Mouse (Mus musculus) heart, embryonic 12.5 days (tissue): ENCODE measurements around the gene Nfkb2. TPM values are rescaled to one million over a fixed set of nuclear protein-coding genes. Genes with fewer than 3 reads are reported as not detected.

Source experiments
- ATAC-seq: fragments of 200-750 bp; cut with Nextera tagmentation; 2 replicates; pipeline ENCODE4 v1.8.0; 2017; ENCODE audit warnings: moderate TSS enrichment, moderate library complexity; ENCODE audit not compliant: insufficient number of reproducible peaks, low FRiP score
- H3K27ac ChIP-seq: fragments of 300-500 bp; sonication (generic); 2 replicates; pipeline ENCODE4 v1.5.1; 2016; ENCODE audit warnings: mild to moderate bottlenecking, moderate library complexity; ENCODE audit not compliant: poor library complexity, severe bottlenecking
- H3K27me3 ChIP-seq: fragments of 300-500 bp; sonication (generic); replicated peaks from 2 replicates; pipeline ENCODE4 v1.6.1; 2016; ENCODE audit warnings: mild to moderate bottlenecking, moderate library complexity
- H3K36me3 ChIP-seq: fragments of 300-500 bp; sonication (generic); 2 replicates; pipeline ENCODE4 v1.6.1; 2016; ENCODE audit warnings: mild to moderate bottlenecking, moderate library complexity
- H3K4me1 ChIP-seq: fragments of 300-500 bp; sonication (generic); replicated peaks from 2 replicates; pipeline ENCODE4 v1.6.1; 2016; ENCODE audit warnings: mild to moderate bottlenecking
- H3K4me2 ChIP-seq: fragments of 300-500 bp; sonication (generic); 2 replicates; pipeline ENCODE4 v1.6.1; 2016; ENCODE audit warnings: mild to moderate bottlenecking, moderate library complexity
- H3K4me3 ChIP-seq: fragments of 300-500 bp; sonication (generic); 2 replicates; pipeline ENCODE4 v1.5.1; 2016; ENCODE audit warnings: mild to moderate bottlenecking
- H3K9ac ChIP-seq: fragments of 300-500 bp; sonication (generic); 2 replicates; pipeline ENCODE4 v1.6.1; 2016; ENCODE audit warnings: mild to moderate bottlenecking, moderate library complexity
- H3K9me3 ChIP-seq: fragments of 300-500 bp; sonication (generic); replicated peaks from 2 replicates; pipeline ENCODE4 v1.6.1; 2016; ENCODE audit warnings: mild to moderate bottlenecking, moderate library complexity
- WGBS: fragments of 180-500 bp; shearing (Covaris S2); methylation state at CpG from one replicate; pipeline ENCODE4 v1.1.7; 2016; 5-methylcytosine and 5-hydroxymethylcytosine counted together
- polyA plus RNA-seq: library from polyadenylated mRNA; unstranded; fragments of >200 nt; fragmentation: Nextera tagmentation; extraction: Ambion mirVana; gene quantifications from 2 replicates; pipeline ENCODE4 v1.2.1, GENCODE M21; 2016

Gene Nfkb2
- polyA plus RNA-seq, 1 experiment from 2014 or later, result 7.6 TPM

DNA sequence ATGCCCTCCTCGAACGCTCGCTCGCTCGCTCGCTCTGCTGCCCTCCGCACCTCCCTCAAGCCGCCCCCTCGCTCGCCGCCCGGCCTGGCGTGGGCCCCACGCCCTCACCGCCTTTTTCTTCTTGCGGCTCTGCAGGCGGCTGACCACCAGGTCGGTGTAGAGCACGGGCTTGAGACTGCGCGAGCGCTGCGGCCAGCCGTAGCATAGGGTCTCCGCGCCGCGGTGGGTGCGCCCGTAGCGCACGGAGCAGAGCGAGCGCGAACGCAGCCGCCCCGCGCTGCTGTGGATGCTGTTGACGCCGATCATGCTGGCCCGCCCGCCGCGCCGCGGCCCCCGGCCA, 13.4 kb downstream of the Nfkb2 start:
- H3K4me1 ChIP-seq, result peaks cover 51% of the 10 kb centered on the region
- peak overlapping the region; percentile 70 for H3K9ac ChIP-seq
- H3K27me3 ChIP-seq, result peaks cover 100% of the 10 kb centered on the region
- peak overlapping the region; percentile 54 for H3K4me3 ChIP-seq
- H3K4me2 ChIP-seq, result peak overlapping the region; percentile 78
- 3% methylated on average over 47 of the region's 48 CpGs for WGBS
- H3K27ac ChIP-seq, result no peak overlapping the region
- H3K36me3 ChIP-seq, result peaks cover 4% of the 10 kb centered on the region; the same call in 1 of the 2 replicates
- no peaks in the 10 kb centered on the region for H3K9me3 ChIP-seq
- ATAC-seq, result no peak

DNA sequence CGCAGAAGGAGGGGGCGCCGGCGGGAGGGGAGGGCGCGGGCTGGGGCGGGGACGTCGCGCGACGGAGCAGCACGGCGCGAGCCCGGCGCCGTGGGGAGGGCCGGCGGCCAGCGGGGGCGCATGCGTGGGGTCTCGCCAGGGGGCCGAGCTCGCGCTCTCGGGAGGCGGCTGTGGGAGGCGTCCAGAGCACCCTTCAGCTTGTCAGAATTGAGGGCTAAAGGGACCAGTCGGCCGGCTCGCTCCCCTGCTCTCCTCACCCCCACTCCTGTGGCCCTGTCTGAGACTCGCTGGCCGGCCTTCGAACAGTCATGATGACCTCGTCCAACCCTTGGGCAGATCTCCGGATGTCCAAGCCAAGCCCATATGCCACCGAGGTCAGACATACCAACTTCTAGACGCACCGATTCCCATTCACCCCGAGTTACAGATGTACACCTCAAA, 13.9 kb downstream of the Nfkb2 start:
- peaks cover 51% of the 10 kb centered on the region for H3K4me1 ChIP-seq
- H3K27ac ChIP-seq, result no peak overlapping the region
- peak overlapping the region; percentile 78 for H3K4me2 ChIP-seq
- H3K4me3 ChIP-seq, result peak overlapping the region; percentile 54
- no peak for ATAC-seq
- peaks cover 100% of the 10 kb centered on the region for H3K27me3 ChIP-seq
- H3K36me3 ChIP-seq, result no peaks in the 10 kb centered on the region
- WGBS, result 2% methylated on average over 33 of the region's 42 CpGs
- H3K9ac ChIP-seq, result peak overlapping the region; percentile 70
- H3K9me3 ChIP-seq, result no peaks in the 10 kb centered on the region

DNA sequence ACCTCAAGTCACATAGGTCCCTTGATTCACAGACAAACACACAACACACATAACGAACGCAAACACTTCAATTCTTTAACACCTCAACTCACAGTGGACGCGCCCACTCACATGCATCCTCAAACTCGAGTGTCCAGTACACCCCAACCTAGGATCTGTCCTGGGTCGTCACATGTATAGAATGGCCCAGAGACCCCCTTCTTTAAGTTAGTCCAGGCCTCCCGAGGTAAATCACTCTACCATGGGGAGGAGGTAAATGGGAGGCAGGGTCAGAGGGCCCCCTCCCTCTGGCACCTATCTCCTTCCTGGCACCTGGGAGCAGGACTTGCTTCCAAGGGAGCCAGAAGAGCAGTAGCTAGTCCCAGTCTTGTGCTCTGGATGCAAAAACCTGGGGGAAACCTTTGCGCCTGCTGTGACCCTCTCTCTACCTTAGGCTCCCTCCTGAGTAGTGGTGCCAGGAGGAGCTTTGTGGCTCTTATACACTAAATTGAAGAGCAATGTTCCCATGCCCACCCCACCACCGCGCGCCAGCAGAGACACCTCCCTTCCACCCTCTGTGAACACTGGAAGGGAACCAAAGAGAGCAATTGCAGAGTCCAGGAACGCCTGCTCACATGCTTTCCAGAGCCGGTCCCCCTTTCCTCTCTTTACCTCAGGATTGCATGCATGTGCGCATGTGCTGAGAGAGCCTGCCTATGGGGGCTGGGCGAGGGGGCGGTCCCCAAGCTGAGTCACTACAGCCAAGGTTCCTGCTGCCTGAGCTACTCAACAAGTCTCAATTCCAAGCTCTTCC, 14.7 kb downstream of the Nfkb2 start:
- Histone ChIP-seq H3K27ac (no peak overlapping the region), H3K4me2 (peak overlapping the region; percentile 78), H3K9ac (0 out of 2 replicates have a peak overlapping the region, but pooled peaks have one; percentile 1), H3K4me3 (peak overlapping the region; percentile 54), H3K9me3 (no peaks in the 10 kb centered on the region), H3K36me3 (no peaks in the 10 kb centered on the region), H3K27me3 (peaks cover 100% of the 10 kb centered on the region), H3K4me1 (peaks cover 51% of the 10 kb centered on the region)
- ATAC-seq, result no peak
- 10% methylated on average over 16 of the region's 16 CpGs for WGBS

DNA sequence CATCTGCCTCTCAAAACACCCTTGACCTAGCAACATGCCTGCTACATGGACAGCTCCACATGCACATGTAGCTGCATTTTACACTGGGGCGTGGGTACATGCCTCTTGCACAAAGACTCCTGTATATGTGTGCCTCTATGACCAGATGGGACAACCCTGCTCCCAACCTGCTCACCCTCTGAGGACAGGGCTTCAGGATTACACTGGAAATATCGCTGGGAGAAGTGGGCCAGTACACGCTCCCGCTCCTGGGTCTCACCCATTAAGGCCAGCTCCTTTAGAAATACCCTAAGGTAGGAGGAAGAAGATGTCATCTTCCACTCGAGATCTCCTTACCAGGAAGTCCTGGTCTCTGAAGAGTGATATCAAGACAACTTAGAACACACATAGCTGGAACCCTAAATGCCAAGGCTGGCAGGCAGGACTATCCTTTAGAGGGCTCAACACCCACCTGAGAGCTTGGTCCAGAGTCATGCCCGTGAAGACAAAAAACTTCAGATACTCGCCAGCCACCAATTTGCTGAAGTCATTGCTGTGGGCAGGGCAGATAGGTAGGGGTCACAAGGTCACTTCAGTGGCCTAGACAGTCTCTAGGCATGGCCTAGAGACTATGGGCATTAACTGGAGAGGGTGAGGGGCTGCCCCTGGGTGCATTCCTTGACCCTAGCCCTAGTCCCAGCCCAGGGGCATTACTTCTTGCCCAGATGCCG, 16.1 kb downstream of the Nfkb2 start:
- Histone ChIP-seq H3K4me2 (no peak overlapping the region), H3K27me3 (peaks cover 100% of the 10 kb centered on the region), H3K4me1 (peaks cover 38% of the 10 kb centered on the region), H3K36me3 (no peaks in the 10 kb centered on the region), H3K27ac (no peak overlapping the region), H3K4me3 (no peak overlapping the region), H3K9ac (no peak overlapping the region), H3K9me3 (no peaks in the 10 kb centered on the region)
- WGBS, result 73% methylated on average over 8 of the region's 8 CpGs
- ATAC-seq, result no peak

DNA sequence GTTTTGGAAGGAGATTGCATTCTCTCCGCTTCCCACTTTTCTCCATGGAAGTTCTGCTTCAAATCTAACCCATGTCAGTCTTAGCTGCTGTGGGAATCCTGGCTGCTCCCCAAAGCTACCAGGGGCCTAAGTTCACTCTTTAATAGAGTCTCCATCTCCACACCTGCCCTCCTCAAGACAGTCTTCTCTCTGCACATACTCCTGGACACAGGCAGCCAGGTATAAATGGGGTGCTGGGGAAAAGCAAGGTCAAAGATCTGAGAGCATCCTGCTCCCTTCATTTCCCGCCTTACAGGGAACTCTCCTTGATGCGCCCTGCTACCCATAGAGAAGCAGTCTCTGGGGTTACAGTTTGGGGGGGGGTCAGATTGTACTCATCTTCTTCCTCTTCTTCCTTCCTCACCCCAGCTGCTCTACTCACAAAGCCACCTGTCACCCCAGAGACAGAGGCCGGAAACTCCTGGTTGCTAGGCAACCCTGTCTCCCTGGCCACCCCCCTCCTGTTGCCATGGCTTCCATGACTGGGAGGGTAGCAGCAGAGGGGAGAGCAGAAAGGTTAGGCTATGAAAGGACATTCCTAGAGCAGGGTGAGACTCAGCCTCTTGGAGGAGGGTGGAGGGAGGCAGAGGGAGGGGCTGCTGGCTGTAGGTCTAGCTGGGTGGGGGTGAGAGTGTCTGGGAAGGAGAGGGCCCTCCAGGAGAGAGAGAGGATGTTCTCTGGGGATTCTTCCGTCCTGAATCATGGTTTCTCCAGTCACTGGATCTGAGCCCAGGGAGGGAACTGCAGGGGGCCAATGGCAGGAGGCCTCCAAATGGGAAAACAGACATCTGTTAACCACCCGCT, 17.2 kb downstream of the Nfkb2 start:
- H3K27me3 ChIP-seq, result peaks cover 100% of the 10 kb centered on the region
- H3K4me3 ChIP-seq, result no peak overlapping the region
- H3K4me1 ChIP-seq, result peaks cover 27% of the 10 kb centered on the region
- no peaks in the 10 kb centered on the region for H3K9me3 ChIP-seq
- H3K4me2 ChIP-seq, result no peak overlapping the region
- no peaks in the 10 kb centered on the region for H3K36me3 ChIP-seq
- ATAC-seq, result no peak
- WGBS, result 30% methylated on average over 6 of the region's 6 CpGs
- no peak overlapping the region for H3K27ac ChIP-seq
- H3K9ac ChIP-seq, result no peak overlapping the region

DNA sequence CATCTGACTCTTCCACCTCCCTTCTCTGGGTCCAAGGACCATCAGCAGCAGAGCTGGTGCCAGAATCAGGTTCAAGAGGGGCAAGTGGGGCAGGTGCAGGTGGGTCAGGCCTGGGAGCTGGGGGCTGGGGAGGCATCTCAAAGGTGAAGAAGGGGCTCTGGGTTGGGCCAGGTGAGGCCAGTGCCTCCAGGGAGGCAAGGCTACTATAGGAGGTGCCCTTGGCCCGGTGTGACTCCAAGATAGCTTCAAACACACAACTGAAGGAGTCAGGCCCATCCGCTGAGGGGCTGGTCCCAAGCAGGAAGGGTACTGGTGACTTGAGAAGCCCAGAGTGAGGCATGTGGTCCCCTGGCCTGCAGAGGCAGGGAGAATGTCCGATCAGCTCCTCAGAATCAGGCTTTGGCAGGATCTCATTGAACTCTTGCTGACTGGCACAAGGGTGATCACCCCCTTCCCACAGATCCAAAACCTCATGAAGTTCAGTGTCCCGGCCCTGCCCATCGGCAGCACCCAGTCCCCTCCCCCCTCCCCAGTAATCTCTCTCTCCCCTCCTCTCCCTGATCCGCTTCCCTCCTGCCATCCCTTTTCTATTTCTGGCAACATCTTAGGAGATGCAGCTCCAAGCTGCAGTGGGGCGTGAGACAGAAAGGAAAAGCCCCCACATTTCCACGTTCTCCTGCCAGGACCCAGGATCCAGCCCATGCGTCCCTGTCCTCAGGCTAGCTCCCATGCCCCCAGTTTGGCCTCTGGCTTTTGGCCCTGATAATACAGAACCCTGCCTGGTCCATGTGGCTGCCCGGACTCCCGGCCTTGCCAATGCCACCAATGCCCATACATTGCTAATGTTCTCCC, 18.2 kb downstream of the Nfkb2 start:
- no peaks in the 10 kb centered on the region for H3K9me3 ChIP-seq
- no peak for ATAC-seq
- H3K4me3 ChIP-seq, result no peak overlapping the region
- no peak overlapping the region for H3K9ac ChIP-seq
- no peak overlapping the region for H3K27ac ChIP-seq
- peaks cover 26% of the 10 kb centered on the region for H3K4me1 ChIP-seq
- H3K27me3 ChIP-seq, result peaks cover 100% of the 10 kb centered on the region
- no peak overlapping the region for H3K4me2 ChIP-seq
- WGBS, result 35% methylated on average over 11 of the region's 11 CpGs
- H3K36me3 ChIP-seq, result no peaks in the 10 kb centered on the region

DNA sequence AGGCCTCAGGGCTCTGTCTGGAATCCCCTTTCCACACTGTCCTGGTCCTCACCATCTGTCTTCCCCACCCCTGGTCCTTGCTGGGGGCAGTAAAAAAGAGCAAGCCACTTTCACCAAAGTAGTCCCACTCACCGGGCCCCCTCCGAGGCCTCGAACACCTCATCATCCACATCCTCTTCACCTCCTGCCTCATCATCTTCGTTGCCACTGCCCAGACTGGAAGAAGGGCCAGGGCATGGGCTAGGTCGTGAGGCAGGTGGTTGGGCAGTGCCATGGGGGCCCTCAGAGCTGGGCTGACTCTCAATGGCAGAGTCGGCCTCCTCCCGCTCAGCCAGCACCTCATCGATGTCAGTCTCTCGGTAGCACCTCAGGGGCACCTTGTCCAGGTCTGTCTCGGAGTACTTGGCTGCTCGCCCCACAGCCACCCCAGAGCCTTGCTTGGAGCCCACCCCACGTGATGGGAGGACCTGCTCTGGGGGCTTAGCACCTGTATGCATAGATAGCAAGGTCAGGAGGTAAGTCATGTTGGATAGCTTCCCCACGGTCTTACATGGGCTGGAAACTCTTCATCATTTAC, 19.0 kb downstream of the Nfkb2 start:
- peaks cover 96% of the 10 kb centered on the region for H3K27me3 ChIP-seq
- ATAC-seq, result no peak
- no peak overlapping the region for H3K9ac ChIP-seq
- H3K36me3 ChIP-seq, result no peaks in the 10 kb centered on the region
- H3K4me1 ChIP-seq, result peaks cover 25% of the 10 kb centered on the region
- no peak overlapping the region for H3K4me3 ChIP-seq
- H3K27ac ChIP-seq, result no peak overlapping the region
- 68% methylated on average over 13 of the region's 13 CpGs for WGBS
- H3K4me2 ChIP-seq, result no peak overlapping the region
- H3K9me3 ChIP-seq, result no peaks in the 10 kb centered on the region

DNA sequence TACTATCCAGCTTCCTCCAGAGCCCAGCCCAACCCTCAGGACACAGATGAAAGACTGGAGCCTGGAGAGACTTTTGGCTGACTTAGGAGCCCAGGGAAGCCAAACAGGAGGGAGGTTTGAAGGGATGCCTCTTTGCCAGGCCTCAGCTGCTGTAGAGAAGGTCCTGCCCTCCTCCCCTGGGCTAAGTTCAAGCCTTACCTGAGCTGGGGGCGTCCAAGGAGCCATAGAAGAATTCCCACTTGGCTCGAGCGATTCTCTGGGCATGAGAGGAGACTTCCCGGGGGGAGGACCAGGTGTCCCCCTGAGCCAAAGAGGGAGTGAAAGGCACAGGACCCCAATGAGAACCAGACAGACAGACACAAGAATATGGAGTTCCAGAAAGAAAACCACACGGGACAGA, 19.6 kb downstream of the Nfkb2 start:
- WGBS, result 60% methylated on average over 5 of the region's 5 CpGs
- H3K27ac ChIP-seq, result no peak overlapping the region

DNA sequence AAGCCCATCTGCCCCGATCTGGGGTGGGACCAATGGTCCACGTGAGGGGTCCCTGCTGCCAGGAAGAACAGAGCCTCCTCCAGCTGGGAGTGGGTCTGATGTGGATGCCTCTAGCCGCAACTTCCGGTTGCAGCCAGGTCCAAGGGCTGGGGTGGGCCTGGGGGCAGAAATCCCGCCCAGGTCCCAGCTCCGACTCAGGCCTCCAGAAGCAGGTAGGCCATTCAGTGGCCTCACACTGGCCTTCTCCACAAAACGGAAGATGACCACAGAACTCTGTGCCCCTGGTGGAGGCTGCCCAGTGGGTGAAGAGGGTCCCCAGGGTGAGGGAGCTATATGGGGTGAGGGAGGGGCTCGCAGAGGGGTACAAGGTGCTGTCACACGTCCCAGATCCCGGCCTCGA, 20.2 kb downstream of the Nfkb2 start:
- WGBS, result 50% methylated on average over 11 of the region's 11 CpGs
- no peak overlapping the region for H3K4me2 ChIP-seq

More for the DNA sequence above, 19.6 kb downstream of the Nfkb2 start:
- H3K4me1 ChIP-seq, result peaks cover 20% of the 10 kb centered on the region
- ATAC-seq, result no peak
- H3K36me3 ChIP-seq, result no peaks in the 10 kb centered on the region
- no peak overlapping the region for H3K4me3 ChIP-seq
- H3K4me2 ChIP-seq, result no peak overlapping the region
- no peak overlapping the region for H3K9ac ChIP-seq
- H3K9me3 ChIP-seq, result no peaks in the 10 kb centered on the region
- peaks cover 89% of the 10 kb centered on the region for H3K27me3 ChIP-seq

DNA sequence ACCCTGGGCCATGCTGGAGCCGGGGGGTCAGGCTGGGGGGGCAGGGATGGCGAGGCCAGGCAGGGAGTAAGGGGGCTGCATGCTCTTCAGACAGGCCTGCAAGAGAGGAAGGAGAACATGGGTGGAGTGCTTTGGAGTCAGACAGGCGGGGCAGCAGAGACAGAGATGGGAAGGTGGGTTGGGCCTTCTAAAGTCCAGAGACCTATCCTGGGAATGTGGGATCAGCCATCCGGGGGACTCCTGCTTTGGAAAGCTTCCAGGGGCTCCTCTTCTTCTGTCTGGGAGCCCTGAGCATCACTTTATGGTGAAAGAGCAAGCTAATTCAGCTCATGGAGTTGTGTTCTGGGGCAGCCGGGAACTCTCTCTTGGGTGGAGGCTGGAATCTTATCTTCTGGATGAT, 20.8 kb downstream of the Nfkb2 start:
- Histone ChIP-seq H3K4me3 (no peak overlapping the region), H3K9ac (no peak overlapping the region), H3K4me1 (peaks cover 22% of the 10 kb centered on the region), H3K27me3 (peaks cover 77% of the 10 kb centered on the region), H3K27ac (no peak overlapping the region), H3K9me3 (no peaks in the 10 kb centered on the region), H3K36me3 (no peaks in the 10 kb centered on the region), H3K4me2 (no peak overlapping the region)
- WGBS, result 51% methylated on average over 5 of the region's 5 CpGs
- no peak for ATAC-seq

More for the DNA sequence above, 20.2 kb downstream of the Nfkb2 start:
- Histone ChIP-seq H3K9ac (no peak overlapping the region), H3K4me1 (peaks cover 21% of the 10 kb centered on the region), H3K4me3 (no peak overlapping the region), H3K9me3 (no peaks in the 10 kb centered on the region), H3K36me3 (no peaks in the 10 kb centered on the region), H3K27me3 (peaks cover 83% of the 10 kb centered on the region), H3K27ac (no peak overlapping the region)
- ATAC-seq, result no peak
